Comparison of ENCODE assay signal across 13 mouse cellular contexts in the genomic region with DNA sequence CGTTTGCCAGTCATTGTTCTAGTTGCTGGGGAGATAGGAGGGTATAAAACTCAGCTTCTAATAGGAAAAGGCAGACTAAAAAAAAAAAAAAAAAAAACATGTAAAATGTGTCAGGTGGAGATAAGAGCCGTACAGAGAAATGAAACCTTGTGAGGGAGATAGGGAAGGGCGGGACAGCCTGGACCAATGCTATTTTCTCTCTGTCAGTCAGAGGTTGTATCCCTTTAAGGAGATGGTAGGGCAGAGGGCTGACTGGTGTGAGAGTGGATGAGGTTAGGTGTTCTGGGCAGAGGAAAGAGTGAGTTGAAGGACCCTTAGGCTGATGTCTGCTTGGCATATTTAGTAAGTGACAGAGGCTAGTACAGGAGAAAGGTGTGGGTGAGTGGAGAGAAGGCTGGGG.
DNase-seq lines count a peak whose midpoint lies in the region; ATAC-seq lines count a peak whose summit lies in the region.
"Had no signal": no experiment of that assay in that cellular context is flagged by ENCODE, and none has a peak within 500 bp of the region (broad histone marks: within the 10 kb centered on the region; RNA-seq: fewer than 3 reads in every experiment).

No protein-coding gene starts in this region.

- peaks cover 27% of the 10 kb centered on the region for H3K4me1 ChIP-seq in heart, embryonic 12.5 days (replicated peaks)
- peaks cover 62% of the 10 kb centered on the region for H3K4me1 ChIP-seq in liver, embryonic 13.5 days (replicated peaks)
- no peaks in the 10 kb centered on the region; the same call in 1 of the 2 replicates for H3K4me1 ChIP-seq in forebrain, embryonic 11.5 days (replicated peaks; ENCODE audit: control insufficient read depth, insufficient read depth, low read length)

- DNase-seq in heart, postnatal 25 days (ENCODE audit: low spot score), result no peak
- DNase-seq in spleen, postnatal 10 days (ENCODE audit: low spot score in 2 of 2), result peak; percentile 39 to 51
- no peak for DNase-seq in spleen, postnatal 14 days (ENCODE audit: low spot score in 2 of 2)
- DNase-seq in liver, embryonic 13.5 days, result peak; percentile 73
- no peak for DNase-seq in forebrain, embryonic 11.5 days (ENCODE audit: low spot score)
- no peak for DNase-seq in cerebellum, adult 11 months
- DNase-seq in adrenal gland, postnatal 36 days, result no peak
- DNase-seq: adrenal gland, adult 2 months; B cell, adult 2 months; cerebellum, adult 9-11 months; kidney, adult 2 months had no signal

- H3K27me3 ChIP-seq in heart, embryonic 12.5 days (replicated peaks), result no peaks in the 10 kb centered on the region
- H3K27me3 ChIP-seq in liver, embryonic 13.5 days, result no peaks in the 10 kb centered on the region
- no peaks in the 10 kb centered on the region for H3K27me3 ChIP-seq in forebrain, embryonic 11.5 days (ENCODE audit: control insufficient read depth, insufficient read depth, low read length)

- peak; percentile 97 for ATAC-seq in heart, embryonic 12.5 days (ENCODE audit: insufficient number of reproducible peaks, low FRiP score)
- ATAC-seq in liver, embryonic 13.5 days (ENCODE audit: low read depth), result peak; percentile 99
- ATAC-seq in forebrain, embryonic 11.5 days (replicated peaks; ENCODE audit: low FRiP score), result no peak; the same call in 1 of the 2 replicates

- H3K4me3 ChIP-seq in heart, embryonic 12.5 days, result no peak overlapping the region
- peak overlapping the region; percentile 46 for H3K4me3 ChIP-seq in liver, embryonic 13.5 days (replicated peaks)
- no peak overlapping the region for H3K4me3 ChIP-seq in forebrain, embryonic 11.5 days (ENCODE audit: low read depth, low read length)

- intact Hi-C loops in heart, postnatal 25 days (cut with DNase I), result no loop called here

- no peaks in the 10 kb centered on the region for H3K36me3 ChIP-seq in heart, embryonic 12.5 days
- H3K36me3 ChIP-seq in liver, embryonic 13.5 days, result no peaks in the 10 kb centered on the region
- no peaks in the 10 kb centered on the region for H3K36me3 ChIP-seq in forebrain, embryonic 11.5 days (ENCODE audit: control insufficient read depth, insufficient read depth, low read length)

- 37% methylated on average over 3 of the region's 3 CpGs for WGBS in heart, embryonic 12.5 days
- 18% methylated on average over 3 of the region's 3 CpGs for WGBS in liver, embryonic 13.5 days (ENCODE audit: insufficient replicate concordance)
- 76% methylated on average over 3 of the region's 3 CpGs for WGBS in forebrain, embryonic 11.5 days

- H3K9me3 ChIP-seq in heart, embryonic 12.5 days (replicated peaks), result no peaks in the 10 kb centered on the region
- no peaks in the 10 kb centered on the region for H3K9me3 ChIP-seq in liver, embryonic 13.5 days (replicated peaks)
- no peaks in the 10 kb centered on the region for H3K9me3 ChIP-seq in forebrain, embryonic 11.5 days (ENCODE audit: control insufficient read depth, low read length)

- no peak overlapping the region for H3K9ac ChIP-seq in heart, embryonic 12.5 days
- peak overlapping the region; percentile 76 for H3K9ac ChIP-seq in liver, embryonic 13.5 days
- H3K9ac ChIP-seq in forebrain, embryonic 11.5 days (ENCODE audit: low read length), result no peak overlapping the region

- peak overlapping the region; percentile 56; the same call in 1 of the 2 replicates for H3K27ac ChIP-seq in heart, embryonic 12.5 days (ENCODE audit: poor library complexity, severe bottlenecking)
- H3K27ac ChIP-seq in liver, embryonic 13.5 days, result peak overlapping the region; percentile 96
- no peak overlapping the region for H3K27ac ChIP-seq in forebrain, embryonic 11.5 days (ENCODE audit: low read depth, low read length)
- H3K27ac ChIP-seq: macrophage had no signal

- no peak overlapping the region for H3K4me2 ChIP-seq in heart, embryonic 12.5 days
- peak overlapping the region; percentile 72 for H3K4me2 ChIP-seq in liver, embryonic 13.5 days
- no peak overlapping the region for H3K4me2 ChIP-seq in forebrain, embryonic 11.5 days (ENCODE audit: low read depth, low read length, severe bottlenecking)

Comparison
In these comparisons a context has a peak if more than half of its experiments do, and no peak if none do; other contexts are left out.
1. DNase-seq: peak in spleen, postnatal 10 days (2 of 2) and liver, embryonic 13.5 days (single experiment); none in heart, postnatal 25 days (single experiment), spleen, postnatal 14 days (0 of 2), forebrain, embryonic 11.5 days (single experiment), cerebellum, adult 11 months (single experiment) and adrenal gland, postnatal 36 days (0 of 2).